Mouse (Mus musculus) brain, embryonic 14.5 days (tissue): ENCODE measurements around the gene Tsc2.

Experiments
- CTCF ChIP-seq: fragments of 200-500 bp; IDR thresholded peaks from 2 replicates; pipeline ENCODE4 v1.5.1; 2012; ENCODE audit warnings: inconsistent platforms, mild to moderate bottlenecking, moderate library complexity, borderline replicate concordance; ENCODE audit not compliant: insufficient read depth, insufficient read length; ENCODE audit errors: extremely low read depth
- POLR2A ChIP-seq: fragments of 200-500 bp; IDR thresholded peaks from 2 replicates; pipeline ENCODE4 v1.6.1; 2012; ENCODE audit warnings: mild to moderate bottlenecking, inconsistent platforms, borderline replicate concordance; ENCODE audit not compliant: poor library complexity, insufficient read depth, insufficient read length, severe bottlenecking; ENCODE audit errors: extremely low read depth

- no peak for TF ChIP-seq POLR2A
- TF ChIP-seq CTCF, result no peak
Measured at GRCm38 (mm10) chr17:24586532-24586931, 45.9 kb downstream of the Tsc2 start.
